Mouse (Mus musculus) CH12.LX (cell line): ENCODE results near the gene Pla1a. TPM values are rescaled to one million over a fixed set of nuclear protein-coding genes. Genes with fewer than 3 reads are reported as not detected.

Experiments
- DNase-seq: peaks from one replicate; pipeline ENCODE4 v3.0.0-alpha.2; 2013; ENCODE audit errors: extremely low read depth
- H3K27ac ChIP-seq: 2 replicates; pipeline ENCODE4 v1.5.1; 2012; ENCODE audit warnings: low read depth, mild to moderate bottlenecking, control low read depth, moderate library complexity; ENCODE audit not compliant: insufficient read depth
- H3K27me3 ChIP-seq: replicated peaks from 2 replicates; pipeline ENCODE3; 2012; ENCODE audit warnings: inconsistent platforms
- H3K36me3 ChIP-seq, 2 experiments: replicated peaks in 1 of 2; 2 replicates each; pipeline versions ENCODE3 to v1.6.1; 2012; ENCODE audit warnings: inconsistent platforms in 1 of 2, low read length in 1 of 2, mild to moderate bottlenecking in 1 of 2, mixed read lengths in 1 of 2, moderate library complexity in 1 of 2; ENCODE audit not compliant: control insufficient read depth in 1 of 2, insufficient read depth in 1 of 2
- H3K4me1 ChIP-seq, 2 experiments: 2 replicates each; pipeline ENCODE4 v1.6.1; 2012; ENCODE audit warnings: inconsistent platforms in 1 of 2, moderate library complexity in 1 of 2; ENCODE audit not compliant: insufficient read depth in 2 of 2, control insufficient read depth in 1 of 2
- H3K4me2 ChIP-seq: 2 replicates; pipeline ENCODE4 v1.6.1; 2012; ENCODE audit warnings: low read depth, mild to moderate bottlenecking, control low read depth; ENCODE audit not compliant: poor library complexity, insufficient read depth, severe bottlenecking
- H3K4me3 ChIP-seq, 3 experiments: fragments of 150-350 bp in 1 of 3; sonication (generic) in 1 of 3; replicated peaks in 1 of 3; 2 replicates each; pipeline versions ENCODE3 to v1.5.1; 2011 to 2012; ENCODE audit warnings: low read depth in 2 of 3, low read length in 2 of 3, mild to moderate bottlenecking in 2 of 3, moderate library complexity in 2 of 3, control low read depth in 1 of 3, improper control_type of control experiment in 1 of 3, inconsistent platforms in 1 of 3, mixed read lengths in 1 of 3; ENCODE audit not compliant: poor library complexity in 1 of 3
- H3K79me2 ChIP-seq: replicated peaks from 2 replicates; pipeline ENCODE4 v1.6.1; 2012; ENCODE audit warnings: mild to moderate bottlenecking, moderate library complexity; ENCODE audit not compliant: control insufficient read depth, poor library complexity, insufficient read depth, severe bottlenecking; ENCODE audit errors: extremely low read depth
- H3K9ac ChIP-seq: 2 replicates; pipeline ENCODE4 v1.6.1; 2012; ENCODE audit warnings: low read depth, mild to moderate bottlenecking, control low read depth, moderate library complexity; ENCODE audit not compliant: insufficient read depth
- H3K9me3 ChIP-seq: replicated peaks from 2 replicates; pipeline ENCODE3; 2012; ENCODE audit warnings: low read length, inconsistent platforms, mixed read lengths
- BHLHE40 ChIP-seq: IDR thresholded peaks from 2 replicates; pipeline ENCODE4 v1.6.1; 2011; ENCODE audit warnings: mild to moderate bottlenecking, low read depth, low read length, improper control_type of control experiment
- ELF1 ChIP-seq: IDR thresholded peaks from 2 replicates; pipeline ENCODE4 v1.6.1; 2014; ENCODE audit warnings: low read depth, mild to moderate bottlenecking, inconsistent platforms, low read length, improper control_type of control experiment
- ETS1 ChIP-seq: conservative IDR thresholded peaks from 2 replicates; pipeline ENCODE4 v1.6.1; 2012; ENCODE audit warnings: low read depth, mild to moderate bottlenecking, inconsistent platforms, low read length, improper control_type of control experiment, moderate library complexity
- MAFK ChIP-seq: IDR thresholded peaks from 2 replicates; pipeline ENCODE4 v1.6.1; 2011; ENCODE audit warnings: low read length, improper control_type of control experiment; ENCODE audit not compliant: insufficient replicate concordance
- MYC ChIP-seq: IDR thresholded peaks from 2 replicates; pipeline ENCODE4 v1.6.1; 2011; ENCODE audit warnings: low read depth, mild to moderate bottlenecking, improper control_type of control experiment, low read length
- PAX5 ChIP-seq: IDR thresholded peaks from 2 replicates; pipeline ENCODE4 v1.6.1; 2012; ENCODE audit warnings: low read length, inconsistent platforms, mixed read lengths
- SIN3A ChIP-seq: IDR thresholded peaks from 2 replicates; pipeline ENCODE4 v1.6.1; 2012; ENCODE audit warnings: low read length, improper control_type of control experiment, inconsistent platforms
- SMC3 ChIP-seq: IDR thresholded peaks from 2 replicates; pipeline ENCODE4 v1.6.1; 2011; ENCODE audit warnings: low read depth, low read length, improper control_type of control experiment
- USF2 ChIP-seq: conservative IDR thresholded peaks from 2 replicates; pipeline ENCODE4 v1.6.1; 2011; ENCODE audit warnings: low read depth, low read length, improper control_type of control experiment
- ZNF384 ChIP-seq: IDR thresholded peaks from 2 replicates; pipeline ENCODE4 v1.6.1; 2012; ENCODE audit warnings: low read depth, low read length, improper control_type of control experiment, inconsistent platforms
- dilution Hi-C: fragments of 300-500 bp; cut with MboI; formaldehyde crosslinking; loops from 2 replicates; pipeline ENCODE4 v1.14.3; 2020; ENCODE audit warnings: low sequenced_read_pairs; ENCODE audit not compliant: extremely low pct_unique_long_range_greater_than_20kb, extremely low pct_ligation_motif_present
- in situ Hi-C: fragments of 300-500 bp; cut with MboI; formaldehyde crosslinking; loops from 3 replicates; pipeline ENCODE4 v1.14.3; 2019; ENCODE audit warnings: low sequenced_read_pairs, low pct_ligation_motif_present, low pct_unique_long_range_greater_than_20kb, mixed read lengths
- polyA plus RNA-seq: library from polyadenylated mRNA; unstranded; fragments of >175 nt; gene quantifications from 2 replicates; pipeline ENCODE4 v1.2.1, GENCODE M21; 2012; ENCODE audit warnings: low read depth; ENCODE audit not compliant: insufficient read length
- total RNA-seq, 2 experiments: library from RNA; depleted of rRNA; stranded (reverse); fragments of 300-350 nt in 1 of 2; fragments of >200 nt in 1 of 2; gene quantifications; 2 replicates each; pipeline ENCODE4 v1.2.3; 2012 to 2014

Pla1a gene
- total and polyA plus RNA-seq, 3 experiments = 9.3 to 27.9 (median 14.3) TPM

- peak; percentile 42; the same call in 1 of the 2 replicates for TF ChIP-seq MAFK
- TF ChIP-seq USF2 = peak; percentile 39
- TF ChIP-seq ETS1 = peak; percentile 41
Observed at GRCm38 (mm10) chr16:38476312-38477240, 43.6 kb upstream of the Pla1a start (continued).

- TF ChIP-seq MYC (no peak), BHLHE40 (no peak), ZNF384 (0 out of 2 replicates have a peak, but pooled peaks have one; percentile 20), ELF1 (no peak)
- Histone ChIP-seq H3K27ac (peak overlapping the region; percentile 61), H3K79me2 (peaks cover 76% of the 10 kb centered on the region), H3K9ac (no peak overlapping the region), H3K9me3 (no peaks in the 10 kb centered on the region), H3K4me1 (peaks cover 13 to 89% of the 10 kb centered on the region in 2 experiments), H3K4me3 (peak overlapping the region in 2 of 3 experiments; percentile 4 to 49), H3K27me3 (no peaks in the 10 kb centered on the region), H3K36me3 (peaks cover 78 to 87% of the 10 kb centered on the region in 2 experiments), H3K4me2 (0 out of 2 replicates have a peak overlapping the region, but pooled peaks have one; percentile 6)
- no peak for DNase-seq
- in situ Hi-C loops (no loop called here), dilution Hi-C loops (no loop called here)
Observed at GRCm38 (mm10) chr16:38475681-38476311, 42.9 kb upstream of the Pla1a start.

GRCm38 (mm10) chr16:38474677-38475286, 41.8 kb upstream of the Pla1a start:
- H3K4me1 ChIP-seq = peaks cover 13 to 90% of the 10 kb centered on the region in 2 experiments
- TF ChIP-seq PAX5 (no peak), SIN3A (no peak), SMC3 (no peak)
- TF ChIP-seq, all 38 proteins: peak for 0
- H3K79me2 ChIP-seq = peaks cover 84% of the 10 kb centered on the region
- H3K27ac ChIP-seq = no peak overlapping the region
- in situ Hi-C loops (no loop called here), dilution Hi-C loops (no loop called here)
- no peaks in the 10 kb centered on the region for H3K9me3 ChIP-seq
- no peak overlapping the region for H3K9ac ChIP-seq
- DNase-seq = no peak
- H3K27me3 ChIP-seq = no peaks in the 10 kb centered on the region
- peaks cover 78 to 87% of the 10 kb centered on the region in 2 experiments for H3K36me3 ChIP-seq
- no peak overlapping the region for H3K4me2 ChIP-seq
- H3K4me3 ChIP-seq = no peak overlapping the region
